Mouse (Mus musculus) gastrocnemius, adult 8-10 months (tissue): ENCODE results near the gene Peli1. TPM values are rescaled to one million over a fixed set of nuclear protein-coding genes. Genes with fewer than 3 reads are reported as not detected.

ENCODE experiments used
- DNase-seq, 2 experiments: peaks; one replicate each; pipeline ENCODE4 v3.0.0; 2022; ENCODE audit warnings: low spot score in 2 of 2
- total RNA-seq, 4 experiments: library from RNA; stranded (reverse); gene quantifications; 2 replicates each; pipeline ENCODE4 v1.2.4; 2022

The Peli1 gene
- 10 to 100 TPM; 10.1 to 12.5 (median 10.9) TPM for total RNA-seq

DNA sequence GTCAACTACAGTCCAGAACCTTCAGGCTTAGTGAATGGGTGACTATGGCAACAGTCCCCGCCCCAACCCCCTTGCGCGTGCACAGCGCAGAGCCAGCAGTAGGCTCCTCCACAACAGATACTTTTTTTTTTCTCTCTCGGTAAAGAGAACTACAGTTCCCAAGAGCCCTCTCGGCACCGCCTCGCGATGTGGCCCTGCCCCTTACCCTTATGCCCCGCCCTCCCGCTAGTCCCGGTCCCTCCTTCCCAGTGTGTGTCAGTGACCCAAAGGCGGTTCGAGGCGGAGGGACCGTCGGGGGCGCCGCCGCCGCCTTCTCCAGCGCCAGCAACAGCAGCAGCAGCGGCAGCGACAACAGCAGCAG lies at the start of gene Peli1:
TSS of gene Peli1 (plus strand) at position 225 of the 361 bp plus-strand sequence.
- DNase-seq = peak; percentile 86 to 91

DNA sequence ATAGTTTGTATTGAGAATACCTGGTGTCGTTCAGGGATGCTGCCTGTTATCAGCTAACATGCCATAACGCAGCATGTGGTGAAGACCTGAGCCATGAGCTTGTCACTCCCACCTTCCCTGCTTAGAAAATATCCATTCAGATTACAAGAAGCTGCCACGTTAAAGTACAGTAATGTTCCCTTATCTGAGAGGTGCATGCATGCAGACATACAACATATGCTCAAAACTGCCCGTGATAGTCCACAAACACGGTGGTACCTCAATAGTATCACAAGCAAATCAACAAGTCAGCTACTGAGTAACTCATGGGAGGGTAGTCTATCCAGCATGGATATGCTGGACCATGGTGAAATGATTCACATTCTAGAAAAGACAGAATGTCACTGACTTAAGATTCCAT lies 48.5 kb upstream of the Peli1 start:
- no peak for DNase-seq

- DNase-seq = no peak
These were observed 44.9 kb upstream of the Peli1 start for GRCm38 (mm10) chr11:21046188-21046587.

DNA sequence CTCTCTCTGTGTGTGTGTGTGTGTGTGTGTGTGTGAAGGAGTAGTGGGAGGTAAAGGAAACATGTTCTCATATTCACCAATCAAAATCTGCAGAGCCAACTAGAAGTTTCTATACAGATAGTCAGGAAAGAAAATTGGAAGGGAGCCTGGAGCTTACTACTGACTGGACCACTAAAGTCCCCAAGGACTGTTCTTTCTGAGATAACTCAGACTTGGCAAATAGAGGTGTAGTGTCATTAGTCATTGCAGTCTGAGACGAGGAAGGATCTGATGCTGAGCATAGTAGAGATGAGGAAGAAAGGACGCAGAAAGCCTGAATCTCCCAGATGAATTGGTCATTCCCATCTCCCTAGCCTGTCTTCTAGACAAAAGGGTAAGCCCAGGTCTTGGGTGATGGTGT lies 43.2 kb upstream of the Peli1 start:
- DNase-seq = no peak

DNA sequence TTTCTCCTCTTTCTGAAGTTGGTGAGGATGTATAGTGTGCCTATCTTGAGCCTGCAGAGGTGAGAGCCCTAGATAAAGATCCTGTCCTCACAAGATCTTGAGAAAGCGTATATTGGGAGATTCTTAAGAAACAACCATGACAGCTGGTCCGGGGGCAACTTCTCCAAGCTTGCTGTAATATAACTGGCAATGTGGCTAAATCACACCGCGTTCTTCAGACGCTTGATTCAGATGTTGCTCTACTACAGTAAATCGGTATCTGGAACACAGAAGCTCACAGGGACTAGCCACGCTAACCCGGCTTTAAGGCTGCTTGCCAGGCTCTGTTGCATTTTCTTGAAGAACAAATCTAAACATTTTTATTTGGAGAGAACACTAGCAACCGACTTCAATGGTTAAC lies 39.4 kb upstream of the Peli1 start:
- no peak for DNase-seq

GRCm38 (mm10) chr11:21054587-21054986 lies 36.5 kb upstream of the Peli1 start:
- DNase-seq = no peak

DNA sequence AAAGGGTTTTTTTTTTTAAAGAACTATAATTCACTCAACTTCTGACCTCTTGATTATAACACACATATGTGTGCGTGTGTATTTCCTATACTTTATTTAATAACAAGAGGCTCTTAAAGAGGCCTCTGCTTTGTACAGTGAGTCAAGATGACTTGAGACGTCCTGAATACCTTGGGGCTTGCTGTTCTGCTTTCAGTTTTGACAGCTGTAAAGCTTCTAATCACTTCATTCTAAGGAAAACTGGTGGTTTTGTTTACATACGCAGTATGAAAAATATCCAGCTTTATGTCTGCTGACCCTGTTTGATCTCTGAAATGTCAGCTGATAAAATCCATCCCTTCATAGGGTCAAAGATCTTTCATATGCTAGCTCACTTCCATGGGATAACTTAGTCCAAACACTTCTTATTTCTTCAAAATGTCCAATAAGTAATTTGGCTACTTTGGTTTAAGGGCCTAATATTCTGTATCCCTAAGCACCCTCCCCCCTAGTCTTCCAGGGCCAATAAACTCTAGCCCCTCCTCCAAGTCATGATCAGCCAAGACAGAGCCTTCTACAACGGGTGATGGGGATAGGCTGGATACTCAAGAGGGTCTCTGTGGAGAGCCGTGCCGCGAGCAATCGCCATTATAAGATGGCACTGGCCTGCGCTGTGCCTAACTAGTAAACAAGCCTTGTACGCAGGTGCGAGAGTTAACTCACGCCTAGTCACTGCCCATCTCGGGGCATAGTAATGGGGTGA lies 34.8 kb upstream of the Peli1 start:
- DNase-seq = no peak

DNA sequence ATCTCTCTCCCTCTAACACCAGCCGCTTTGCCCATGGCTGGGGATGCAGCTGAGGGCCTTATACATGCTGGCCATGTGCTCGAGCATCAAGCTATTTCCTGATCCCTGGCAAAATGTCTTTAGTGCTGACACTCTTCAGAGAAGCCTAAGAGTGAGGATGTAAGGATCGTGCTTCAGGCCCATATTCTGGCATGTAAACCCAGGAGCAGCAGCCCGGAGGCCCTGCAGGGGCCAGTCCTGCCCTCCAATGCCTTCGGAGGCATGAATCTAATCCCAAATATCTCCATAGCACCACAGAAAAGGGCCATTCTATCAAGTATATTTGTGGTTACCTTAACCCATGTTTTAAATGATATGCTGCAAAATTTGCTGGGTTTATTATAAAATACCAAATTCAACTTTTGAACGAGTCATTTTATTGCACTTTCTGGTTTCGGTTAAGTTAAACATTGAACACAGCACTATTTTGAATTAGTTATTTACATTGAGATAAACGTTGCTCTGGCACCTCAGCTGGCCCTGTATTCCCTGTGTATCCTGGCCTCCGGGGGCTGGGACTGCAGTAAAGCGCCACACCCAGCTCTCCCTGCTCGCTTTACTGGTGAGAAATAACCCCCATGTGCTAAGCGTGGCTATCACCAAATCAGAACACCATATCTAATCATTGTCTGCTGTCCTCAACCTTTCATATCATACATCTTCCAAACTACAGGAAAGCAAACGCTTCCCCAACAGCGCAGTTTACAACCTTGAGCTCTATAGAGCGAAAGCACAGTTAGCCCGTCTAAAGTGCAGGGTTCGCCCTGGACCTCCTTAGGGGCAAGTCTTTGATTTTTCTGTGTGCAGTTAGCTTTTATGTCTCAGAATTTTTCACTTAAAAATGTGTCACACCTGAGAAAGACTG lies 33.3 kb upstream of the Peli1 start:
- DNase-seq = no peak

GRCm38 (mm10) chr11:21058415-21058781 lies 32.7 kb upstream of the Peli1 start:
- DNase-seq = no peak

DNA sequence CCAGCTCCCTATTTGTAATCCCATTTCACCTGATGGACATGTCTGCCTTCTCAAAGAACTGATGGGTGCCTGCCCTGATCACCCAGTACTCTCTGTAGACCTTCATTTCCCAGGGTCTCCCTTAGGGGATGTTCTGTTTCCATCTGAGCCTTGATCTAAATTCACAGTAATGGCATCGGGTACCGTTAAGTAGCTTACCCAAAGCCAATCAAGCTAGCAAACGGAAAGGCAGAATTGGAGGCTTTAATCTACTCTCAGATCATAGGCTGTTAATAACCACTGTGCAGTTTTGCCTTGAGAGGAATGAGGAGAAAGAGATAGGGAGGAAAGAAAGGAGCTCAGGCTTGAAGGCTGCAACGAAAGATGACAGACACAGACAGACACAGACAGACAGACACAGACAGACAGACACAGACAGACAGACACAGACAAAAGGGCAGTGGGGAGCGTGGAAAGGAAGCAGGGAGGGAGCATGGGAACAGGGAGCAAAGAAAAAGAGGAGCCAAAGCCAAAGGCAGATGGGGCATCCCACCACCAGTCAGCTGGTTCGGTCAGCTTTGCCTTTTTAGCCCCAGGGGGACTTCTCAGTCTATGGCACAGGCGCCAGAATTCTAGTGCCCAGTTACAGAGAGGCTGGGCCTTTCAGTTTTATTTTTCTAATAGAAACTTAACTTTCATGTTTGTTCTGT lies 30.6 kb upstream of the Peli1 start:
- no peak for DNase-seq

GRCm38 (mm10) chr11:21061075-21061403 lies 30.1 kb upstream of the Peli1 start:
- no peak for DNase-seq

DNA sequence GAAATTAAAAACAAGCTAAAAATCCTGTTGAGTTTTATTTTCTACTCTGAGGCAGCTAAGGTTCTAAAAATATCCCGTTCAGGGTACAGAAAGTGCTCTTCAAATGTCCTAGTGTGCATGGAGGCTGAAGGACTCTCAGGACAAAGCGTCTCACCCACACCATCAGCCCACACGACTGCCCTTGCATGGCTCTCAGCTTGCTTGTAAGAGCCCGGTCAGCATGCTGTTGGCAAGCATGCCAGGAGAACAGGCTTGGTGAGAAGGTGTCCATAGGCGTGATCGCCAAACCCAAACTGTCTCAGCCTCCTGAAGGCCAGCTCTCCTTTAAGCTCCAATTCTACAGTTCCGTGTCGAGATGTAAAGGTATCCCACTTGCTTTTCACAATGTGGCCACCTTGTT lies 29.7 kb upstream of the Peli1 start:
- no peak for DNase-seq

DNA sequence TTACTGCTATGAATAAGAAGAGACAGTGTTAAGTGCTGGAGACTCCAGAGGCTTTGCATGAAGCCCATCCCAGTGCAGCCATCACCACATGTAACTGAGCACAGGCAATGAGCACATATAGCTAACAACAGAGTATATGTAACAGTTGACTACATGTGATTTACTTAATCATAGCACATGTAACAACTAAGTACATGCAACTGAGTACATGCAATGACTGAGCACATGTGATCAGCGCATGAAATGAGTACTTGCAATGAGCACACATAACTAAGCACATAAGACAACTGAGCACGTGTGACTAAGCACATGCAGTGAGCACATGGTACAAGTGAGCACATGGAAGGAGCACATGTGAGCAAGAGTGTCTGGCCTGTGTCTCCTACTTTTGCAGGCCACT lies 29.0 kb upstream of the Peli1 start:
- DNase-seq = no peak

- no peak for DNase-seq
These were observed 27.8 kb upstream of the Peli1 start for GRCm38 (mm10) chr11:21063271-21063670.

DNA sequence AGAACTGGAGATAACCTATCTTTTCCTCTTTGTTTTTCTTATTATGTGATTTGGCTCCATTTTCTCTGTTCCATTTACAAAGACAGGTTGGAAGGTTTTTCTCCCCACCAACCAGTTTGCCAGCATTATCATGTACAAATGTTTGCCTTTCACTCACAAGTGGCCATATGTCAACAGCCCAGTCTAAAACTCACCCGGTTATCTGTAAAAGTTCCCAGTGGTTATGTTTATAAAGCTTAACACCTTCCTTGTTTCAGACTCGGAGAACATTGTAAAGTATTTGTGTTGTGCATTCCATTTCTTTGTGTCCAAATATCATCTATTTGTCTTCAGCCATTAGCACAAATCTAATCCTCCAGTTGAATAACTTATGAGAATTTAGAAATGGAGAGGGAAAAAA lies 11.7 kb upstream of the Peli1 start:
- no peak for DNase-seq

GRCm38 (mm10) chr11:21079851-21080362 lies 11.2 kb upstream of the Peli1 start:
- no peak for DNase-seq

- no peak for DNase-seq
These were observed 9.9 kb upstream of the Peli1 start for GRCm38 (mm10) chr11:21081169-21081568.

DNA sequence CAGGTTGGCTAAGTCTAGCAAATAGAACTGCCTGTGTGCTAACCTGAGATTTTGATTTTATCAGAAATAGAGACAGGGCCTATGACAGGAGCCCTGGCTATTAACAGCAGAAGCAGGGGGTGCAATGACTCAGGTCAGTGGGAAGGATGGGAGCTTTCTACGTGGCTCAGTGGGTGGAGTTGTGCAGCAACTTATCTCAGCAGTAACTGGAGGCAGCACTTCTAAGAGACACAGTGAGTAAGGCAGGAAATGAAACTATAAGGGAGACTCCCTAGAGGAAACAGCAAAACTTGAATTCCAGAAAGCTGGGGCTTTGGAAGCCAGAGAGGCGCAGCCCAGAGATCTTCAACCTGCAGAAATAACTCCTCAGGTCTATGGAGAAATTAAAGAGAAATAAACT lies 8.4 kb upstream of the Peli1 start:
- DNase-seq = no peak

GRCm38 (mm10) chr11:21088356-21088755 lies 2.7 kb upstream of the Peli1 start:
- DNase-seq = no peak

DNA sequence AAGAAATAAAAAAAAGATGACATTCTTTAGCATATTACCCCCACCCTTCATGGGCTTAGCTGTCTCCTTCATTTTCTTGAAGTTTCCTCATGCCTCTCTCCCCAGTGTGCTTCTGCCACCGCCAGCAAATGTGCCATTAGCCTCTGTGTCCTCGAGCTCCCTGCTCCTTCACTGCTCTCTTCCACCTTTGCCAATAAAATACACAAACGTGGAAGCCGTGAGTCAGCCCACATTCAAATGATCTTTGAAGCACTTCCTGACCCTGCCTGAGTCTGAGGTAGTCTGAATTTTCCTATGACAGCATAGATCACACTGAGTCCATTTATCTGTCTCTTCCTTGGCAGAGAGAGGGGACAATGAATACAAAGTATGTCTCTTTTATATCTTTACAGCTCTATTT lies 1.5 kb upstream of the Peli1 start:
- DNase-seq = no peak

GRCm38 (mm10) chr11:21091428-21092405 lies 626 bp downstream of the Peli1 start:
- peak; percentile 25 to 42 for DNase-seq
